Mouse (Mus musculus) bone marrow, adult 2 months (tissue): ENCODE measurements at regions not wholly inside any gene's neighbourhood (a gene's known extent, or its start where the extent isn't known, plus 50 kb on each side); places are given as distances from the start of the nearest gene placed in this dataset.

Experiments used
- CTCF ChIP-seq: fragments of 200-500 bp; IDR thresholded peaks from 2 replicates; pipeline ENCODE4 v1.5.1; 2011; ENCODE audit warnings: low read length, control low read depth; ENCODE audit not compliant: control insufficient read depth, insufficient read depth
- POLR2A ChIP-seq: fragments of 200-500 bp; IDR thresholded peaks from 2 replicates; pipeline ENCODE4 v1.6.1; 2011; ENCODE audit warnings: low read depth, mild to moderate bottlenecking, control low read depth, low read length, borderline replicate concordance; ENCODE audit not compliant: control insufficient read depth

GRCm38 (mm10) chr6:117426363-117426762 is 258.0 kb downstream of the Cxcl12 start:
- TF ChIP-seq POLR2A (no peak), CTCF (no peak)
